Mouse (Mus musculus): Measurements from ENCODE around the gene Nop53.

DNA sequence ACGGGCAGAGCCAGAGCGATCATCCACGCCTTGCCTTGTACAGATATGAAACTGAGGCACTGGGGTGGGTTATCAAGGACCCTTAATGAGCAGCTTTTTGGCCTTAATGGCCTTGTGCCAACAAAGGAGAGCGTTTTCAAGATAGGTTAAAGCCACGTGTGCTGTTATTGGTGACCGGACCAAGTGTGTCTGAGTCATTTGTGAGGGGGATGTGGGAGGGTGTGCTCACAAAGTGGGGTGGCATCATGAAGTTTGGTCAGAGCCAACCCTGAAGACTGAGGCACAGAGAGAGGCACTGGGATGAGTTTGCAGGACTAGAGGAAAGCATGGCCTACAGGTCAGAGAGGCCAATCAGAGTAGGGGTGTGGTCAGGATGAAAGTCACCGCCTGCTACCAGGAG is 8.6 kb upstream of the Nop53 start:
- no peak for TF ChIP-seq CTCF (IDR thresholded peaks at IDR 0.05)
- TF ChIP-seq EP300 (IDR thresholded peaks at IDR 0.05): no peak
